In genomic region chr10:82083622-82083971, GRCm38 (mm10) we compare ENCODE assay signal across 8 mouse cellular contexts. TPM values are rescaled to one million over a fixed set of nuclear protein-coding genes. Genes with fewer than 3 reads are reported as not detected.
DNase-seq lines count a peak whose midpoint lies in the region; ATAC-seq and TF ChIP-seq lines count a peak whose summit lies in the region.
"Not testable (repeated sequence)": the region's sequence is repeated elsewhere in the genome, so short reads cannot be mapped to it uniquely, and the experiment has no call there.

No protein-coding gene starts in this region.

- peak overlapping the region; percentile 37; the same call in 1 of the 2 replicates for H3K9ac ChIP-seq in embryonic facial prominence, embryonic 15.5 days
- peak overlapping the region; percentile 59; the same call in 1 of the 2 replicates for H3K9ac ChIP-seq in heart, embryonic 11.5 days (ENCODE audit: low read depth, low read length)
- not testable (repeated sequence) for H3K9ac ChIP-seq in hindbrain, postnatal 0 days (replicated peaks; ENCODE audit: low read length)
- H3K9ac ChIP-seq in limb, embryonic 12.5 days (replicated peaks): peak overlapping the region; percentile 60
- H3K9ac ChIP-seq in lung, embryonic 15.5 days: peak overlapping the region; percentile 49
- H3K9ac ChIP-seq in neural tube, embryonic 11.5 days (ENCODE audit: low read length): peak overlapping the region; percentile 53; the same call in 1 of the 2 replicates

- 27% methylated on average over 14 of the region's 14 CpGs for WGBS in embryonic facial prominence, embryonic 15.5 days
- WGBS in heart, embryonic 11.5 days (ENCODE audit: insufficient replicate concordance): 24% methylated on average over 11 of the region's 14 CpGs
- WGBS in hindbrain, postnatal 0 days: 20% methylated on average over 14 of the region's 14 CpGs
- WGBS in limb, embryonic 12.5 days: 18% methylated on average over 14 of the region's 14 CpGs
- WGBS in lung, embryonic 15.5 days: 20% methylated on average over 14 of the region's 14 CpGs
- 29% methylated on average over 14 of the region's 14 CpGs for WGBS in neural tube, embryonic 11.5 days
- 30% methylated on average over 14 of the region's 14 CpGs for WGBS in thymus, adult 2 months

- not testable (repeated sequence) for H3K36me3 ChIP-seq in G1E (replicated peaks); embryonic facial prominence, embryonic 15.5 days; heart, embryonic 11.5 days (ENCODE audit: control insufficient read depth, insufficient read depth, low read length); hindbrain, postnatal 0 days (ENCODE audit: insufficient read depth, low read length); limb, embryonic 12.5 days; lung, embryonic 15.5 days; neural tube, embryonic 11.5 days (ENCODE audit: control insufficient read depth, insufficient read depth, low read length); thymus, adult 2 months (ENCODE audit: control insufficient read depth, insufficient read depth, low read length)

- H3K4me2 ChIP-seq in embryonic facial prominence, embryonic 15.5 days (replicated peaks): peak overlapping the region; percentile 44
- H3K4me2 ChIP-seq in heart, embryonic 11.5 days: peak overlapping the region; percentile 56
- H3K4me2 ChIP-seq in hindbrain, postnatal 0 days (ENCODE audit: low read depth, low read length): peak overlapping the region; percentile 41; the same call in 1 of the 2 replicates
- H3K4me2 ChIP-seq in limb, embryonic 12.5 days: peak overlapping the region; percentile 51
- peak overlapping the region; percentile 51 for H3K4me2 ChIP-seq in lung, embryonic 15.5 days
- peak overlapping the region; percentile 35 for H3K4me2 ChIP-seq in neural tube, embryonic 11.5 days (ENCODE audit: low read depth)

- not testable (repeated sequence) for H3K9me3 ChIP-seq in G1E (replicated peaks); embryonic facial prominence, embryonic 15.5 days (replicated peaks); heart, embryonic 11.5 days (replicated peaks; ENCODE audit: control insufficient read depth, low read length); hindbrain, postnatal 0 days (ENCODE audit: low read length); lung, embryonic 15.5 days; neural tube, embryonic 11.5 days (ENCODE audit: control insufficient read depth, low read length)
- 0 out of 2 replicates have a peak, but pooled peaks cover 15% of the 10 kb centered on the region for H3K9me3 ChIP-seq in limb, embryonic 12.5 days

- TF ChIP-seq POLR2A in thymus, adult 2 months (IDR thresholded peaks at IDR 0.05; ENCODE audit: control insufficient read depth, extremely low read depth, insufficient read depth, low read length, poor library complexity): not testable (repeated sequence)

- not testable (repeated sequence) for H3K27me3 ChIP-seq in G1E (ENCODE audit: insufficient read depth, low read length); embryonic facial prominence, embryonic 15.5 days; heart, embryonic 11.5 days (ENCODE audit: control insufficient read depth, insufficient read depth, low read length); hindbrain, postnatal 0 days (ENCODE audit: insufficient read depth, low read length); limb, embryonic 12.5 days; lung, embryonic 15.5 days; neural tube, embryonic 11.5 days (ENCODE audit: control insufficient read depth, insufficient read depth, low read length); thymus, adult 2 months (ENCODE audit: control insufficient read depth, insufficient read depth, low read length)

- peak overlapping the region; percentile 75 for H3K4me3 ChIP-seq in G1E (ENCODE audit: low read depth, low read length)
- H3K4me3 ChIP-seq in embryonic facial prominence, embryonic 15.5 days (replicated peaks): peak overlapping the region; percentile 55
- peak overlapping the region; percentile 52 for H3K4me3 ChIP-seq in heart, embryonic 11.5 days (ENCODE audit: low read depth, low read length)
- peak overlapping the region; percentile 41 for H3K4me3 ChIP-seq in hindbrain, postnatal 0 days (ENCODE audit: low read length)
- H3K4me3 ChIP-seq in limb, embryonic 12.5 days (replicated peaks): peak overlapping the region; percentile 49
- H3K4me3 ChIP-seq in lung, embryonic 15.5 days: peak overlapping the region; percentile 55
- H3K4me3 ChIP-seq in neural tube, embryonic 11.5 days (ENCODE audit: low read depth, low read length): peak overlapping the region; percentile 39
- H3K4me3 ChIP-seq in thymus, adult 2 months (ENCODE audit: control insufficient read depth, insufficient read depth, low read length): peak overlapping the region; percentile 77

- H3K4me1 ChIP-seq in G1E (ENCODE audit: insufficient read depth, low read depth, low read length); embryonic facial prominence, embryonic 15.5 days; heart, embryonic 11.5 days (ENCODE audit: control insufficient read depth, insufficient read depth, low read length); hindbrain, postnatal 0 days (ENCODE audit: insufficient read depth, low read length); limb, embryonic 12.5 days (replicated peaks); lung, embryonic 15.5 days; neural tube, embryonic 11.5 days (ENCODE audit: control insufficient read depth, insufficient read depth, low read length); thymus, adult 2 months (replicated peaks; ENCODE audit: control insufficient read depth, insufficient read depth, low read length): not testable (repeated sequence)

- not testable (repeated sequence) for H3K27ac ChIP-seq in embryonic facial prominence, embryonic 15.5 days (replicated peaks); heart, embryonic 11.5 days (ENCODE audit: low read depth, low read length); thymus, adult 2 months (ENCODE audit: control insufficient read depth, insufficient read depth, low read length)
- peak overlapping the region; percentile 90 for H3K27ac ChIP-seq in hindbrain, postnatal 0 days
- H3K27ac ChIP-seq in limb, embryonic 12.5 days: peak overlapping the region; percentile 76; the same call in 1 of the 2 replicates
- 0 out of 2 replicates have a peak overlapping the region, but pooled peaks have one; percentile 71 for H3K27ac ChIP-seq in lung, embryonic 15.5 days
- 0 out of 2 replicates have a peak overlapping the region, but pooled peaks have one; percentile 53 for H3K27ac ChIP-seq in neural tube, embryonic 11.5 days (ENCODE audit: low read depth, low read length)

- DNase-seq in G1E (ENCODE audit: low spot score); hindbrain, postnatal 0 days (ENCODE audit: low spot score); neural tube, embryonic 11.5 days (ENCODE audit: low spot score); thymus, adult 2 months: not testable (repeated sequence)

- ATAC-seq in G1E (ENCODE audit: extremely low read depth, insufficient number of reproducible peaks, low FRiP score, poor library complexity, severe bottlenecking); embryonic facial prominence, embryonic 15.5 days (ENCODE audit: insufficient number of reproducible peaks, low FRiP score, low TSS enrichment, low read depth); heart, embryonic 11.5 days (replicated peaks; ENCODE audit: insufficient number of reproducible peaks, low FRiP score, low TSS enrichment); limb, embryonic 12.5 days (ENCODE audit: insufficient number of reproducible peaks, insufficient read depth, low FRiP score, low TSS enrichment, low read depth); lung, embryonic 15.5 days (ENCODE audit: borderline replicate concordance, extremely low read depth, low FRiP score, low TSS enrichment): not testable (repeated sequence)
- peak; percentile 34 for ATAC-seq in hindbrain, postnatal 0 days
- ATAC-seq in neural tube, embryonic 11.5 days (ENCODE audit: insufficient read depth, low FRiP score, low TSS enrichment): peak; percentile 39

- TF ChIP-seq CTCF in G1E (IDR thresholded peaks at IDR 0.05; ENCODE audit: low read depth, low read length); hindbrain, postnatal 0 days (IDR thresholded peaks at IDR 0.05; ENCODE audit: low read depth); thymus, adult 2 months (IDR thresholded peaks at IDR 0.05; ENCODE audit: borderline replicate concordance, control insufficient read depth, extremely low read depth, insufficient read depth, low read length, poor library complexity): not testable (repeated sequence)

RNA-seq across cellular contexts. Expression of gene BC024063, which starts 0.4 kb away (rescaled TPM):
- total RNA-seq in G1E (2014; fragmentation: Nextera tagmentation) (17.8 and 18.6 TPM in 2 replicates), G1E (2017) (10.7 and 11.5 TPM in 2 replicates)
- 0.14 and 0.20 TPM in 2 replicates for polyA plus RNA-seq in G1E (2012)
- 4.3 TPM in 2 replicates for polyA plus RNA-seq in embryonic facial prominence, embryonic 15.5 days (2015; fragmentation: Nextera tagmentation; extraction: Ambion mirVana)
- polyA plus RNA-seq in heart, embryonic 11.5 days (2014; fragmentation: Nextera tagmentation; extraction: Ambion mirVana): 2.9 and 3.2 TPM in 2 replicates
- total RNA-seq in hindbrain, postnatal 0 days (2014; rRNA removed): 1.9 and 2.1 TPM in 2 replicates
- polyA plus RNA-seq in hindbrain, postnatal 0 days (2015; fragmentation: Nextera tagmentation; extraction: Ambion mirVana): 2.6 and 3.4 TPM in 2 replicates
- 5.5 and 6.3 TPM in 2 replicates for polyA plus RNA-seq in limb, embryonic 12.5 days (2016; fragmentation: Nextera tagmentation; extraction: Ambion mirVana)
- 5.9 and 6.5 TPM in 2 replicates for polyA plus RNA-seq in lung, embryonic 15.5 days (2015; fragmentation: Nextera tagmentation; extraction: Ambion mirVana)
- polyA plus RNA-seq in neural tube, embryonic 11.5 days (2014; fragmentation: Nextera tagmentation; extraction: Ambion mirVana): 6.0 and 7.4 TPM in 2 replicates
- polyA plus RNA-seq in thymus, adult 2 months (2012; rRNA removed): 0.11 TPM in 2 replicates

RNA-seq across cellular contexts. Expression of gene Zfp873, which starts 35.7 kb away (rescaled TPM):
- 10.7 and 10.9 TPM in 2 replicates for total RNA-seq in G1E (2014; fragmentation: Nextera tagmentation)
- total RNA-seq in G1E (2017): 10.3 and 12.8 TPM in 2 replicates
- 0.40 and 0.52 TPM in 2 replicates for polyA plus RNA-seq in G1E (2012)
- polyA plus RNA-seq in embryonic facial prominence, embryonic 15.5 days (2015; fragmentation: Nextera tagmentation; extraction: Ambion mirVana): 11.4 and 12.1 TPM in 2 replicates
- 10.6 and 11.4 TPM in 2 replicates for polyA plus RNA-seq in heart, embryonic 11.5 days (2014; fragmentation: Nextera tagmentation; extraction: Ambion mirVana)
- 6.5 and 7.8 TPM in 2 replicates for total RNA-seq in hindbrain, postnatal 0 days (2014; rRNA removed)
- polyA plus RNA-seq in hindbrain, postnatal 0 days (2015; fragmentation: Nextera tagmentation; extraction: Ambion mirVana): 8.1 and 8.2 TPM in 2 replicates
- 16.8 and 17.5 TPM in 2 replicates for polyA plus RNA-seq in limb, embryonic 12.5 days (2016; fragmentation: Nextera tagmentation; extraction: Ambion mirVana)
- 16.0 and 16.7 TPM in 2 replicates for polyA plus RNA-seq in lung, embryonic 15.5 days (2015; fragmentation: Nextera tagmentation; extraction: Ambion mirVana)
- 9.8 and 15.0 TPM in 2 replicates for polyA plus RNA-seq in neural tube, embryonic 11.5 days (2014; fragmentation: Nextera tagmentation; extraction: Ambion mirVana)
- polyA plus RNA-seq in thymus, adult 2 months (2012; rRNA removed): 3.5 and 5.4 TPM in 2 replicates

RNA-seq across cellular contexts. Expression of gene AU041133, which starts 44.2 kb away (rescaled TPM):
- 14.1 and 14.4 TPM in 2 replicates for total RNA-seq in G1E (2014; fragmentation: Nextera tagmentation)
- total RNA-seq in G1E (2017): 11.6 and 12.2 TPM in 2 replicates
- polyA plus RNA-seq in G1E (2012): 0.09 and 0.18 TPM in 2 replicates
- 5.3 and 5.4 TPM in 2 replicates for polyA plus RNA-seq in embryonic facial prominence, embryonic 15.5 days (2015; fragmentation: Nextera tagmentation; extraction: Ambion mirVana)
- polyA plus RNA-seq in heart, embryonic 11.5 days (2014; fragmentation: Nextera tagmentation; extraction: Ambion mirVana): 3.5 and 3.7 TPM in 2 replicates
- 2.6 and 5.5 TPM in 2 replicates for total RNA-seq in hindbrain, postnatal 0 days (2014; rRNA removed)
- polyA plus RNA-seq in hindbrain, postnatal 0 days (2015; fragmentation: Nextera tagmentation; extraction: Ambion mirVana): 7.3 and 7.9 TPM in 2 replicates
- 5.5 and 6.3 TPM in 2 replicates for polyA plus RNA-seq in limb, embryonic 12.5 days (2016; fragmentation: Nextera tagmentation; extraction: Ambion mirVana)
- 6.8 and 7.2 TPM in 2 replicates for polyA plus RNA-seq in lung, embryonic 15.5 days (2015; fragmentation: Nextera tagmentation; extraction: Ambion mirVana)
- 4.9 and 5.0 TPM in 2 replicates for polyA plus RNA-seq in neural tube, embryonic 11.5 days (2014; fragmentation: Nextera tagmentation; extraction: Ambion mirVana)
- polyA plus RNA-seq in thymus, adult 2 months (2012; rRNA removed): 0.35 and 0.45 TPM in 2 replicates
